Mouse (Mus musculus) MEL (cell line): ENCODE data around the gene Prrc2b.
A peak's percentile ranks its signal among the peaks of the same experiment; 100 is the strongest.

Experiments
- CTCF ChIP-seq, 3 experiments: IDR thresholded peaks in 2 of 3; conservative IDR thresholded peaks in 1 of 3; 2 replicates each; pipeline ENCODE4 v1.5.1; 2011 to 2012; ENCODE audit warnings: low read length in 3 of 3, low read depth in 2 of 3, mild to moderate bottlenecking in 2 of 3, improper control_type of control experiment in 1 of 3, inconsistent platforms in 1 of 3, mixed read lengths in 1 of 3, moderate library complexity in 1 of 3; ENCODE audit not compliant: control insufficient read depth in 1 of 3, insufficient read depth in 1 of 3, poor library complexity in 1 of 3, severe bottlenecking in 1 of 3
- EP300 ChIP-seq, 2 experiments: IDR thresholded peaks; 2 replicates each; pipeline ENCODE4 v1.6.1; 2011; ENCODE audit warnings: improper control_type of control experiment in 2 of 2, low read length in 2 of 2, low read depth in 1 of 2, mild to moderate bottlenecking in 1 of 2
- ETS1 ChIP-seq: IDR thresholded peaks from 2 replicates; pipeline ENCODE4 v1.6.1; 2012; ENCODE audit warnings: low read depth, mild to moderate bottlenecking, inconsistent platforms, low read length, improper control_type of control experiment, moderate library complexity
- MAFK ChIP-seq: IDR thresholded peaks from 2 replicates; pipeline ENCODE4 v1.6.1; 2011; ENCODE audit warnings: low read depth, mild to moderate bottlenecking, low read length, improper control_type of control experiment, borderline replicate concordance
- MAZ ChIP-seq: IDR thresholded peaks from 2 replicates; pipeline ENCODE4 v1.6.1; 2012; ENCODE audit warnings: low read depth, mild to moderate bottlenecking, inconsistent platforms, low read length, improper control_type of control experiment
- POLR2A ChIP-seq, 2 experiments: IDR thresholded peaks; 2 replicates each; pipeline ENCODE4 v1.6.1; 2011 to 2012; ENCODE audit warnings: low read length in 2 of 2, mild to moderate bottlenecking in 2 of 2, control low read depth in 1 of 2, improper control_type of control experiment in 1 of 2, low read depth in 1 of 2, moderate library complexity in 1 of 2; ENCODE audit not compliant: control insufficient read depth in 1 of 2, insufficient read depth in 1 of 2, poor library complexity in 1 of 2
- UBTF ChIP-seq: IDR thresholded peaks from 2 replicates; pipeline ENCODE4 v1.6.1; 2012; ENCODE audit warnings: low read depth, mild to moderate bottlenecking, inconsistent platforms, low read length, improper control_type of control experiment, moderate library complexity, borderline replicate concordance; ENCODE audit not compliant: insufficient read depth
- USF1 ChIP-seq: IDR thresholded peaks from 2 replicates; pipeline ENCODE4 v1.6.1; 2014; ENCODE audit warnings: low read depth, mild to moderate bottlenecking, inconsistent platforms, low read length, improper control_type of control experiment, moderate library complexity

DNA sequence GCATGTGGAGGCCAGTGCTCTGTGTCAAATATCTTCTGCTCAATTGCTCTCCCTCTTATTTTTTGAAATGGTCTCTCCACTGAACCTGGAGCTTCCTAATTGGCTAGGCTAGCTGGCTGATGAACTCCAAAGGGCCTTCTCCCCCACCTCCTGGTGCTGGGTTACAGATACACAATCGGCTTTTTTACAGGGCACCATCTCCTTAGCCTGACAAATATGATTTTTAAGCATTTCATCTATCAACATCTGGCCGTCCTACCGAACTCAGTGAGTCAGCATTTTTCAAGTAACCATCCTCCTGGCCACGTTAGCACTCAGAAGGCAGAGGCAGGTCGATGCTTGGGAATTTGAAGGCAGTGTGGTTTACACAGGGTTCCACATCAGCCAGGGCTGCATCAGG is 6.2 kb upstream of the Prrc2b start:
- TF ChIP-seq MAZ: no peak
- no peak for TF ChIP-seq UBTF
- no peak for TF ChIP-seq EP300 (IDR thresholded peaks at IDR 0.05; ENCODE audit: low read depth in 1 of 2, low read length in 2 of 2)
- TF ChIP-seq CTCF (IDR thresholded peaks at IDR 0.05 in 2 of 3, conservative IDR thresholded peaks at IDR 0.05 in 1 of 3; ENCODE audit: control insufficient read depth in 1 of 3, insufficient read depth in 1 of 3, low read depth in 2 of 3, low read length in 3 of 3, poor library complexity in 1 of 3, severe bottlenecking in 1 of 3): no peak
- no peak for TF ChIP-seq USF1
- peak; percentile 75; the same call in 1 of the 2 replicates for TF ChIP-seq MAFK
- TF ChIP-seq POLR2A (IDR thresholded peaks at IDR 0.05; ENCODE audit: control insufficient read depth in 1 of 2, insufficient read depth in 1 of 2, low read depth in 1 of 2, low read length in 2 of 2, poor library complexity in 1 of 2): no peak
- TF ChIP-seq ETS1: no peak
